Mouse (Mus musculus) hindbrain, embryonic 10.5 days (tissue): Measurements from ENCODE around the gene Gm8020. TPM values are rescaled to one million over a fixed set of nuclear protein-coding genes. Genes with fewer than 3 reads are reported as not detected.
"Not testable (repeated sequence)": the region's sequence is repeated elsewhere in the genome, so short reads cannot be mapped to it uniquely, and the experiment has no call there.

Source experiments
- DNase-seq: peaks from one replicate; pipeline ENCODE4 v3.0.0-alpha.2; 2017; ENCODE audit warnings: low spot score
- H3K27ac ChIP-seq: fragments of 300-500 bp; sonication (generic); 2 replicates; pipeline ENCODE4 v1.5.1; 2016; ENCODE audit warnings: mild to moderate bottlenecking, moderate library complexity
- H3K27me3 ChIP-seq: fragments of 300-500 bp; sonication (generic); 2 replicates; pipeline ENCODE4 v1.6.1; 2016; ENCODE audit warnings: mild to moderate bottlenecking; ENCODE audit not compliant: poor library complexity, insufficient read depth, severe bottlenecking
- H3K36me3 ChIP-seq: fragments of 300-500 bp; sonication (generic); 2 replicates; pipeline ENCODE4 v1.6.1; 2016; ENCODE audit warnings: mild to moderate bottlenecking, moderate library complexity
- H3K4me1 ChIP-seq: fragments of 300-500 bp; sonication (generic); replicated peaks from 2 replicates; pipeline ENCODE4 v1.6.1; 2016; ENCODE audit warnings: mild to moderate bottlenecking
- H3K4me3 ChIP-seq: fragments of 300-500 bp; sonication (generic); 2 replicates; pipeline ENCODE4 v1.5.1; 2016; ENCODE audit warnings: mild to moderate bottlenecking, moderate library complexity
- H3K9me3 ChIP-seq: fragments of 300-500 bp; sonication (generic); 2 replicates; pipeline ENCODE4 v1.6.1; 2016; ENCODE audit warnings: mild to moderate bottlenecking, moderate library complexity
- WGBS: fragments of 180-500 bp; shearing (Covaris S2); methylation state at CpG from one replicate; pipeline ENCODE4 v1.1.7; 2016; 5-methylcytosine and 5-hydroxymethylcytosine counted together
- polyA plus RNA-seq: library from polyadenylated mRNA; unstranded; fragments of >200 nt; fragmentation: Nextera tagmentation; extraction: Ambion mirVana; gene quantifications from 2 replicates; pipeline ENCODE4 v1.2.1, GENCODE M21; 2016

Gene Gm8020
- polyA plus RNA-seq: not detected in 2 replicates

GRCm38 (mm10) chr14:42502249-42502648 lies at the start of gene Gm8020:
Gene Gm8020 (minus strand): TSS chr14:42502349.
- not testable (repeated sequence) for H3K36me3 ChIP-seq

GRCm38 (mm10) chr14:42543170-42543701 lies 41.1 kb upstream of the Gm8020 start:
- H3K4me3 ChIP-seq, H3K4me1 ChIP-seq, DNase-seq, H3K27me3 ChIP-seq, H3K9me3 ChIP-seq, H3K27ac ChIP-seq, H3K36me3 ChIP-seq: not testable (repeated sequence)
- 9% methylated on average over 28 of the region's 31 CpGs for WGBS

More at GRCm38 (mm10) chr14:42502249-42502648, at the start of gene Gm8020:
- WGBS: 94% methylated on average over 2 of the region's 3 CpGs
- not testable (repeated sequence) for H3K9me3 ChIP-seq, H3K27ac ChIP-seq, H3K27me3 ChIP-seq, H3K4me1 ChIP-seq, H3K4me3 ChIP-seq, DNase-seq

GRCm38 (mm10) chr14:42542316-42543169 lies 40.4 kb upstream of the Gm8020 start:
- DNase-seq, H3K4me3 ChIP-seq, H3K4me1 ChIP-seq, H3K27me3 ChIP-seq, H3K36me3 ChIP-seq, H3K27ac ChIP-seq, H3K9me3 ChIP-seq: not testable (repeated sequence)
- whole genome bisulfite sequencing: 25% methylated on average over 23 of the region's 29 CpGs

GRCm38 (mm10) chr14:42524182-42524581 lies 22.0 kb upstream of the Gm8020 start, which contains the start of gene Gm8024:
Gene Gm8024 (minus strand): TSS chr14:42524282.
- not testable (repeated sequence) for H3K9me3 ChIP-seq, H3K4me3 ChIP-seq, H3K27me3 ChIP-seq, H3K4me1 ChIP-seq, DNase-seq, H3K27ac ChIP-seq, H3K36me3 ChIP-seq
- WGBS: 88% methylated on average over 1 of the region's 3 CpGs

GRCm38 (mm10) chr14:42463581-42463980 lies 38.6 kb downstream of the Gm8020 start, which contains the start of gene Gm8011:
Gene Gm8011 (plus strand): TSS chr14:42463881.
- DNase-seq, H3K27me3 ChIP-seq, H3K27ac ChIP-seq: not testable (repeated sequence)

More at GRCm38 (mm10) chr14:42463581-42463980, 38.6 kb downstream of the Gm8020 start, which contains the start of gene Gm8011:
- H3K4me3 ChIP-seq, H3K9me3 ChIP-seq, H3K4me1 ChIP-seq, H3K36me3 ChIP-seq: not testable (repeated sequence)
- 63% methylated on average over 2 of the region's 2 CpGs for WGBS

Other genes with a start within 250 kb of the Gm8020 start
- not detected in 2 replicates for gene Gm17026, start 242.3 kb downstream of the Gm8020 start, polyA plus RNA-seq
- gene Gm9611, start 205.0 kb downstream of the Gm8020 start, polyA plus RNA-seq: not detected in 2 replicates
- gene Gm7995, start 192.1 kb downstream of the Gm8020 start, polyA plus RNA-seq: not detected in 2 replicates
- not detected in 2 replicates for gene Gm8005, start 62.7 kb downstream of the Gm8020 start, polyA plus RNA-seq
- gene Gm8011, start 38.5 kb downstream of the Gm8020 start, polyA plus RNA-seq: not detected in 2 replicates
- gene Gm8024, start 21.9 kb upstream of the Gm8020 start, polyA plus RNA-seq: not detected in 2 replicates
- not detected in 2 replicates for gene Gm17124, start 97.5 kb upstream of the Gm8020 start, polyA plus RNA-seq
- gene Gm3633, start 139.6 kb upstream of the Gm8020 start, polyA plus RNA-seq: not detected in 2 replicates
- not detected in 2 replicates for gene Gm10378, start 153.6 kb upstream of the Gm8020 start, polyA plus RNA-seq